Mouse (Mus musculus): ENCODE results near the gene Mbl2. TPM values are rescaled to one million over a fixed set of nuclear protein-coding genes. Genes with fewer than 3 reads are reported as not detected.
"Not testable (repeated sequence)": the region's sequence is repeated elsewhere in the genome, so short reads cannot be mapped to it uniquely, and the experiment has no call there.

The Mbl2 gene
- total and polyA plus RNA-seq, 2 experiments from 2014 or later = 0.18 TPM; not detected in 1

GRCm38 (mm10) chr19:30206981-30207380 lies 25.8 kb upstream of the Mbl2 start:
- no peak for TF ChIP-seq CTCF (IDR thresholded peaks at IDR 0.05; ENCODE audit: low read depth)
- DNase-seq (ENCODE audit: low spot score) (no peak), ATAC-seq (no peak)
- Histone ChIP-seq H3K4me3 (ENCODE audit: low read length) (no peak overlapping the region), H3K36me3 (ENCODE audit: insufficient read depth, low read length) (no peaks in the 10 kb centered on the region), H3K4me2 (ENCODE audit: low read depth, low read length) (no peak overlapping the region), H3K27me3 (ENCODE audit: insufficient read depth, low read length) (no peaks in the 10 kb centered on the region), H3K9me3 (ENCODE audit: low read length) (no peaks in the 10 kb centered on the region), H3K9ac (replicated peaks; ENCODE audit: low read length) (no peak overlapping the region), H3K27ac (no peak overlapping the region), H3K4me1 (ENCODE audit: insufficient read depth, low read length) (no peaks in the 10 kb centered on the region)
- WGBS = 90% methylated on average over 1 of the region's 1 CpGs

DNA sequence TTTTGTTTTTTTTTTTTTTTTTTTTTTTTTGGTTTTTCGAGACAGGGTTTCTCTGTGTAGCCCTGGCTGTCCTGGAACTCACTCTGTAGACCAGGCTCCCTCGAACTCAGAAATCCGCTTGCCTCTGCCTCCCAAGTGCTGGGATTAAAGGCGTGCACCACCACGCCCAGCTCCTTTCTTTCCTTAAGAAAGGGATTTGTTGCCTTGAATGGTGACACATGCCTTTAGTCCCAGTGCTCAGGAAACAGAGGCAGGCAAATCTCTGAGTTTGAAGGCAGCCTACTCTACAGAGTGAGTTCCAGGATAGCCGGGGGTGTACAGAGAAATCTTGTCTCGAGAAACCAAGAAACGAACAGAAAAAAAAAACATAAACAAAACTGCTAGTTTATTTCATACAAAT lies 23.7 kb upstream of the Mbl2 start:
- H3K36me3 ChIP-seq (ENCODE audit: insufficient read depth, low read length); H3K27ac ChIP-seq; ATAC-seq; H3K9ac ChIP-seq (replicated peaks; ENCODE audit: low read length); DNase-seq (ENCODE audit: low spot score); H3K4me3 ChIP-seq (ENCODE audit: low read length); H3K4me2 ChIP-seq (ENCODE audit: low read depth, low read length); H3K27me3 ChIP-seq (ENCODE audit: insufficient read depth, low read length); H3K9me3 ChIP-seq (ENCODE audit: low read length); H3K4me1 ChIP-seq (ENCODE audit: insufficient read depth, low read length): not testable (repeated sequence)
- WGBS = 78% methylated on average over 8 of the region's 8 CpGs

DNA sequence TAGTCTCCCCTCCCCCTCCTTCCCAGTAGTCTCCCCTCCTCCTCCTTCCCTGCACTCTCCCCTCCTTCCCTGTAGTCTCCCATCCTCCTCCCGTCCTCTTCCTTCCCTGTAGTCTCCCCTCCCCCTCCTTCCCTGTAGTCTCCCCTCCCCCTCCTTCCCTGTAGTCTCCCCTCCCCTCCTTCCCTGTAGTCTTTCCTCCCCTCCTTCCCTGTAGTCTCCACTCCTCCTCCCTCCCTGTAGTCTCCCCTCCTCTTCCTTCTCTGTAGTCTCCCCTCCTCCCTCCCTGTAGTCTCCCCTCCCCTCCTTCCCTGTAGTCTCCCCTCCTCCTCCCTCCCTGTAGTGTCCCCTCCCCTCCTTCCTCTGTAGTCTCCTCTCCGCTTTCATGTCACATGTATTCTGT lies 18.7 kb upstream of the Mbl2 start:
- no peak overlapping the region for H3K4me2 ChIP-seq (ENCODE audit: low read depth, low read length)
- DNase-seq (ENCODE audit: low spot score) (no peak), ATAC-seq (no peak)
- H3K36me3 ChIP-seq (ENCODE audit: insufficient read depth, low read length) = no peaks in the 10 kb centered on the region
- no peak overlapping the region for H3K27ac ChIP-seq
- 29% methylated on average over 2 of the region's 2 CpGs for WGBS
- no peak overlapping the region for H3K9ac ChIP-seq (replicated peaks; ENCODE audit: low read length)
- H3K27me3 ChIP-seq (ENCODE audit: insufficient read depth, low read length) = no peaks in the 10 kb centered on the region
- H3K4me3 ChIP-seq (ENCODE audit: low read length) = no peak overlapping the region
- H3K9me3 ChIP-seq (ENCODE audit: low read length) = no peaks in the 10 kb centered on the region
- no peaks in the 10 kb centered on the region for H3K4me1 ChIP-seq (ENCODE audit: insufficient read depth, low read length)
- no peak for TF ChIP-seq CTCF (IDR thresholded peaks at IDR 0.05; ENCODE audit: low read depth)

DNA sequence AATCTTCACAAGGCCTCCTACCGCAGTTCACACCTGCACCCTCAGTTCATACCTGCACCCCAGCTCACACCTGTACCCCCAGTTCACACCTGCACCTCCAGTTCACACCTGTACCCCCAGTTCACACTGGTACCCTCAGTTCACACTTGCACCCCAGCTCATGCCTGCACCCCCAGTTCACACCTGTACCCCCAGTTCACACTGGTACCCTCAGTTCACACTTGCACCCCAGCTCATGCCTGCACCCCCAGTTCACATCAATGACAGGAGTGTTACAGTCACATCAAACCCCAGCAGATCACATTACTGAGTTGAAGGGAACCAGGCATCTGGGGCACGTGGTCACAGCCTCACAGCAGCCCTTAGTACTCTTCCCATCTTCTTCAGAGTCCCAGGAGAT lies 17.0 kb upstream of the Mbl2 start:
- 72% methylated on average over 2 of the region's 2 CpGs for WGBS
- DNase-seq (ENCODE audit: low spot score); H3K4me2 ChIP-seq (ENCODE audit: low read depth, low read length); H3K9ac ChIP-seq (replicated peaks; ENCODE audit: low read length); H3K36me3 ChIP-seq (ENCODE audit: insufficient read depth, low read length); H3K4me3 ChIP-seq (ENCODE audit: low read length); H3K27ac ChIP-seq; H3K9me3 ChIP-seq (ENCODE audit: low read length); ATAC-seq; H3K27me3 ChIP-seq (ENCODE audit: insufficient read depth, low read length); H3K4me1 ChIP-seq (ENCODE audit: insufficient read depth, low read length): not testable (repeated sequence)

- no peak for DNase-seq (ENCODE audit: low spot score)
- no peaks in the 10 kb centered on the region for H3K9me3 ChIP-seq (ENCODE audit: low read length)
- H3K27me3 ChIP-seq (ENCODE audit: insufficient read depth, low read length) = no peaks in the 10 kb centered on the region
- no peak overlapping the region for H3K4me2 ChIP-seq (ENCODE audit: low read depth, low read length)
- no peak for TF ChIP-seq CTCF (IDR thresholded peaks at IDR 0.05; ENCODE audit: low read depth)
- no peaks in the 10 kb centered on the region for H3K4me1 ChIP-seq (ENCODE audit: insufficient read depth, low read length)
- no peak overlapping the region for H3K4me3 ChIP-seq (ENCODE audit: low read length)
- WGBS = 76% methylated on average over 4 of the region's 4 CpGs
- ATAC-seq = no peak
- H3K9ac ChIP-seq (replicated peaks; ENCODE audit: low read length) = no peak overlapping the region
- no peak overlapping the region for H3K27ac ChIP-seq
- H3K36me3 ChIP-seq (ENCODE audit: insufficient read depth, low read length) = no peaks in the 10 kb centered on the region
Measured at GRCm38 (mm10) chr19:30216186-30216585, 16.6 kb upstream of the Mbl2 start.

GRCm38 (mm10) chr19:30217335-30217734 lies 15.4 kb upstream of the Mbl2 start:
- Histone ChIP-seq H3K9me3 (ENCODE audit: low read length) (no peaks in the 10 kb centered on the region), H3K4me2 (ENCODE audit: low read depth, low read length) (no peak overlapping the region), H3K36me3 (ENCODE audit: insufficient read depth, low read length) (no peaks in the 10 kb centered on the region), H3K27ac (no peak overlapping the region), H3K27me3 (ENCODE audit: insufficient read depth, low read length) (no peaks in the 10 kb centered on the region), H3K4me1 (ENCODE audit: insufficient read depth, low read length) (no peaks in the 10 kb centered on the region), H3K9ac (replicated peaks; ENCODE audit: low read length) (no peak overlapping the region), H3K4me3 (ENCODE audit: low read length) (no peak overlapping the region)
- peak; percentile 91 for TF ChIP-seq CTCF (IDR thresholded peaks at IDR 0.05; ENCODE audit: low read depth)
- ATAC-seq (peak; percentile 59; the same call in 1 of the 2 replicates), DNase-seq (ENCODE audit: low spot score) (peak; percentile 77)
- WGBS = 25% methylated on average over 7 of the region's 7 CpGs

DNA sequence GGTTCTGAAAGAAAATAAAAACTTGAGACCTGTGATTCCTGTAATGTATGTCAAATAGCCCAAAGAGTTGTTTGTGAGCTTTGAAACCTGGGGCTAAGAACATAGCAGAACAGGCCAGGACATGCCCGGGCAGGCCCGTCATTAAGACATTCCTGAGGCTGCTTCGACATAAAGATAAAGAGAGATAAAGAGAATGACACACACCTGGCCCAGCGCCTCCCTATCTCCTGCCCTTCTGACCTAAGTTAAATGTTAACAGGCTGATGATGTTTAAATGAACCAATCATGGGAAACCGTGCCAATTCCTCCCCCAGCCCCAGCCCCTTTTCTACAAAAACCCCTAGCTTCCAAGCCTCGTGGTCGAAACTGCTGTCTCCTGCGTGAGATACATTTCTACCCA lies 10.1 kb upstream of the Mbl2 start:
- H3K4me2 ChIP-seq (ENCODE audit: low read depth, low read length); H3K4me1 ChIP-seq (ENCODE audit: insufficient read depth, low read length); H3K9me3 ChIP-seq (ENCODE audit: low read length); H3K9ac ChIP-seq (replicated peaks; ENCODE audit: low read length); H3K27me3 ChIP-seq (ENCODE audit: insufficient read depth, low read length); H3K36me3 ChIP-seq (ENCODE audit: insufficient read depth, low read length); ATAC-seq; H3K27ac ChIP-seq; H3K4me3 ChIP-seq (ENCODE audit: low read length); DNase-seq (ENCODE audit: low spot score): not testable (repeated sequence)
- WGBS = 92% methylated on average over 8 of the region's 8 CpGs

Data from hindbrain, postnatal 0 days (tissue).